Mouse (Mus musculus): Measurements from ENCODE around the gene Gm21977.
"Not testable (repeated sequence)": the region's sequence is repeated elsewhere in the genome, so short reads cannot be mapped to it uniquely, and the experiment has no call there.

The Gm21977 gene

GRCm38 (mm10) chr14:42853377-42853776, at the start of gene Gm21977:
Gm21977 (minus strand) TSS chr14:42853477.
- in situ Hi-C loops (cut with MboI; ENCODE audit: low pct_unique_long_range_greater_than_20kb in 1 of 2, low sequenced_read_pairs in 2 of 2, unreplicated experiment in 1 of 2), result not testable (repeated sequence)
